Mouse (Mus musculus): ENCODE results near the gene Lingo3. TPM values are rescaled to one million over a fixed set of nuclear protein-coding genes. Genes with fewer than 3 reads are reported as not detected.
"Not testable (repeated sequence)": the region's sequence is repeated elsewhere in the genome, so short reads cannot be mapped to it uniquely, and the experiment has no call there.

The Lingo3 gene
- polyA plus RNA-seq, 1 experiment, result 0.31 TPM

GRCm38 (mm10) chr10:80824827-80825226, 19.0 kb downstream of the Lingo3 start:
- no peaks in the 10 kb centered on the region; the same call in 1 of the 2 replicates for H3K4me1 ChIP-seq (ENCODE audit: control insufficient read depth, insufficient read depth, low read length)
- no peak overlapping the region for H3K4me3 ChIP-seq (replicated peaks; ENCODE audit: extremely low read depth, low read depth, low read length)
- WGBS, result 63% methylated on average over 2 of the region's 2 CpGs
- TF ChIP-seq POLR2A (IDR thresholded peaks at IDR 0.05; ENCODE audit: borderline replicate concordance, extremely low read depth, low read depth, low read length) (no peak), CTCF (IDR thresholded peaks at IDR 0.05; ENCODE audit: insufficient read depth, low read length) (no peak)
- DNase-seq, result no peak

- Histone ChIP-seq H3K4me1 (ENCODE audit: control insufficient read depth, insufficient read depth, low read length) (no peaks in the 10 kb centered on the region; the same call in 1 of the 2 replicates), H3K4me3 (replicated peaks; ENCODE audit: extremely low read depth, low read depth, low read length) (no peak overlapping the region)
- DNase-seq, result no peak
- WGBS, result 42% methylated on average over 8 of the region's 8 CpGs
- no peak for TF ChIP-seq POLR2A (IDR thresholded peaks at IDR 0.05; ENCODE audit: borderline replicate concordance, extremely low read depth, low read depth, low read length)
- no peak for TF ChIP-seq CTCF (IDR thresholded peaks at IDR 0.05; ENCODE audit: insufficient read depth, low read length)
These were observed 19.8 kb downstream of the Lingo3 start for GRCm38 (mm10) chr10:80823847-80824643.

GRCm38 (mm10) chr10:80823316-80823715, 20.5 kb downstream of the Lingo3 start:
- no peak for TF ChIP-seq CTCF (IDR thresholded peaks at IDR 0.05; ENCODE audit: insufficient read depth, low read length)
- no peak for TF ChIP-seq POLR2A (IDR thresholded peaks at IDR 0.05; ENCODE audit: borderline replicate concordance, extremely low read depth, low read depth, low read length)
- Histone ChIP-seq H3K4me1 (ENCODE audit: control insufficient read depth, insufficient read depth, low read length) (no peaks in the 10 kb centered on the region; the same call in 1 of the 2 replicates), H3K4me3 (replicated peaks; ENCODE audit: extremely low read depth, low read depth, low read length) (no peak overlapping the region)
- 79% methylated on average over 1 of the region's 1 CpGs for WGBS
- DNase-seq, result no peak

- no peak for DNase-seq
- H3K4me1 ChIP-seq (ENCODE audit: control insufficient read depth, insufficient read depth, low read length), result no peaks in the 10 kb centered on the region; the same call in 1 of the 2 replicates
- TF ChIP-seq CTCF (IDR thresholded peaks at IDR 0.05; ENCODE audit: insufficient read depth, low read length) (no peak), POLR2A (IDR thresholded peaks at IDR 0.05; ENCODE audit: borderline replicate concordance, extremely low read depth, low read depth, low read length) (no peak)
- no peak overlapping the region for H3K4me3 ChIP-seq (replicated peaks; ENCODE audit: extremely low read depth, low read depth, low read length)
- WGBS, result 82% methylated on average over 5 of the region's 5 CpGs
These were observed 21.3 kb downstream of the Lingo3 start for GRCm38 (mm10) chr10:80822528-80822927.

GRCm38 (mm10) chr10:80821991-80822390, 21.8 kb downstream of the Lingo3 start:
- no peak for DNase-seq
- no peak overlapping the region for H3K4me3 ChIP-seq (replicated peaks; ENCODE audit: extremely low read depth, low read depth, low read length)
- no peak for TF ChIP-seq POLR2A (IDR thresholded peaks at IDR 0.05; ENCODE audit: borderline replicate concordance, extremely low read depth, low read depth, low read length)
- 0 out of 2 replicates have a peak, but pooled peaks have one; percentile 17 for TF ChIP-seq CTCF (IDR thresholded peaks at IDR 0.05; ENCODE audit: insufficient read depth, low read length)
- 41% methylated on average over 2 of the region's 2 CpGs for WGBS
- no peaks in the 10 kb centered on the region for H3K4me1 ChIP-seq (ENCODE audit: control insufficient read depth, insufficient read depth, low read length)

GRCm38 (mm10) chr10:80819406-80819805, 24.4 kb downstream of the Lingo3 start:
- WGBS, result 34% methylated on average over 3 of the region's 3 CpGs
- no peak for TF ChIP-seq CTCF (IDR thresholded peaks at IDR 0.05; ENCODE audit: insufficient read depth, low read length)
- no peak for TF ChIP-seq POLR2A (IDR thresholded peaks at IDR 0.05; ENCODE audit: borderline replicate concordance, extremely low read depth, low read depth, low read length)
- no peaks in the 10 kb centered on the region for H3K4me1 ChIP-seq (ENCODE audit: control insufficient read depth, insufficient read depth, low read length)
- H3K4me3 ChIP-seq (replicated peaks; ENCODE audit: extremely low read depth, low read depth, low read length), result no peak overlapping the region
- DNase-seq, result no peak

GRCm38 (mm10) chr10:80818599-80819281, 25.1 kb downstream of the Lingo3 start:
- H3K4me3 ChIP-seq (replicated peaks; ENCODE audit: extremely low read depth, low read depth, low read length), result no peak overlapping the region
- H3K4me1 ChIP-seq (ENCODE audit: control insufficient read depth, insufficient read depth, low read length), result no peaks in the 10 kb centered on the region
- TF ChIP-seq CTCF (IDR thresholded peaks at IDR 0.05; ENCODE audit: insufficient read depth, low read length), result no peak
- TF ChIP-seq POLR2A (IDR thresholded peaks at IDR 0.05; ENCODE audit: borderline replicate concordance, extremely low read depth, low read depth, low read length), result no peak
- no peak for DNase-seq
- WGBS, result 47% methylated on average over 6 of the region's 6 CpGs

GRCm38 (mm10) chr10:80817955-80818354, 25.9 kb downstream of the Lingo3 start:
- DNase-seq; H3K4me1 ChIP-seq (ENCODE audit: control insufficient read depth, insufficient read depth, low read length); H3K4me3 ChIP-seq (replicated peaks; ENCODE audit: extremely low read depth, low read depth, low read length): not testable (repeated sequence)
- 81% methylated on average over 7 of the region's 7 CpGs for WGBS

GRCm38 (mm10) chr10:80817164-80817563, 26.7 kb downstream of the Lingo3 start:
- TF ChIP-seq CTCF (IDR thresholded peaks at IDR 0.05; ENCODE audit: insufficient read depth, low read length), result no peak
- TF ChIP-seq POLR2A (IDR thresholded peaks at IDR 0.05; ENCODE audit: borderline replicate concordance, extremely low read depth, low read depth, low read length), result no peak
- 50% methylated on average over 2 of the region's 2 CpGs for WGBS
- H3K4me3 ChIP-seq (replicated peaks; ENCODE audit: extremely low read depth, low read depth, low read length), result no peak overlapping the region
- H3K4me1 ChIP-seq (ENCODE audit: control insufficient read depth, insufficient read depth, low read length), result no peaks in the 10 kb centered on the region
- DNase-seq, result no peak

- not testable (repeated sequence) for H3K4me1 ChIP-seq (ENCODE audit: control insufficient read depth, insufficient read depth, low read length); H3K4me3 ChIP-seq (replicated peaks; ENCODE audit: extremely low read depth, low read depth, low read length); DNase-seq
- WGBS, result 78% methylated on average over 3 of the region's 3 CpGs
These were observed 27.5 kb downstream of the Lingo3 start for GRCm38 (mm10) chr10:80816303-80816702.
